Mouse (Mus musculus) adrenal gland, adult (tissue): ENCODE measurements around the gene Inpp5d.

Source experiments
- DNase-seq, 2 experiments: peaks; one replicate each; pipeline ENCODE4 v3.0.0; 2022 to 2023; ENCODE audit warnings: low spot score in 1 of 2; ENCODE audit not compliant: inconsistent age in 2 of 2

Inpp5d gene

GRCm38 (mm10) chr1:87766233-87766632 is 146.1 kb downstream of the Inpp5d start:
- peak; percentile 13 to 44 for DNase-seq

DNA sequence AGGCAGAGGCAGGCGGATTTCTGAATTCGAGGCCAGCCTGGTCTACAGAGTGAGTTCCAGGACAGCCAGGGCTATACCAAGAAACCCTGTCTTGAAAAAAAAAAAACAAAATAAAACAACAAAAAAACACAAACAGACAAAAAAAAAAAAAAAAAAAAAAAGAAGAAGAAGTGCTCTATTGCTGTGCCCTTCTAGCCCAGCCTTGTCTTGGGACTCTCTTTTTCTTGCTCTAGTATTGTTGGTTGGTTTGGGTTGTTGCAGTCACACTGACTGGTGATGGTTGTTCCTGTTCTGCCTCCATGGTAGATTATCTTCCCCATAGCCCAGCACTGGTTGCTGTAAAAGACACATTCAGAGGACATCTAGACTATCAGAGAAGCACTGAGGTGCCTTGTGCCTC is 149.2 kb downstream of the Inpp5d start:
- no peak for DNase-seq
